Mouse (Mus musculus) limb, embryonic 15.5 days (tissue): ENCODE results near the gene Arl6ip5. TPM values are rescaled to one million over a fixed set of nuclear protein-coding genes. Genes with fewer than 3 reads are reported as not detected.

ENCODE experiments used
- ATAC-seq: fragments of 200-750 bp; cut with Nextera tagmentation; 2 replicates; pipeline ENCODE4 v1.8.0; 2017; ENCODE audit warnings: low read depth, moderate TSS enrichment; ENCODE audit not compliant: insufficient number of reproducible peaks, low FRiP score, low TSS enrichment
- H3K27ac ChIP-seq: fragments of 300-500 bp; sonication (generic); 2 replicates; pipeline ENCODE4 v1.5.1; 2015; ENCODE audit warnings: moderate library complexity, mild to moderate bottlenecking, inconsistent platforms
- H3K27me3 ChIP-seq: fragments of 300-500 bp; sonication (generic); 2 replicates; pipeline ENCODE4 v1.6.1; 2015; ENCODE audit warnings: inconsistent platforms
- H3K36me3 ChIP-seq: fragments of 300-500 bp; sonication (generic); 2 replicates; pipeline ENCODE4 v1.6.1; 2015; ENCODE audit warnings: inconsistent platforms
- H3K4me1 ChIP-seq: fragments of 300-500 bp; sonication (generic); 2 replicates; pipeline ENCODE4 v1.6.1; 2015; ENCODE audit warnings: inconsistent platforms
- H3K4me2 ChIP-seq: fragments of 300-500 bp; sonication (generic); 2 replicates; pipeline ENCODE4 v1.6.1; 2015; ENCODE audit warnings: mild to moderate bottlenecking, inconsistent platforms
- H3K4me3 ChIP-seq: fragments of 300-500 bp; sonication (generic); 2 replicates; pipeline ENCODE4 v1.5.1; 2015; ENCODE audit warnings: mild to moderate bottlenecking, inconsistent platforms
- H3K9ac ChIP-seq: fragments of 300-500 bp; sonication (generic); 2 replicates; pipeline ENCODE4 v1.6.1; 2015; ENCODE audit warnings: inconsistent platforms
- H3K9me3 ChIP-seq: fragments of 300-500 bp; sonication (generic); 2 replicates; pipeline ENCODE4 v1.6.1; 2016; ENCODE audit warnings: inconsistent platforms
- WGBS: fragments of 180-500 bp; shearing (Covaris S2); methylation state at CpG from one replicate; pipeline ENCODE4 v1.1.7; 2015; 5-methylcytosine and 5-hydroxymethylcytosine counted together
- polyA plus RNA-seq: library from polyadenylated mRNA; unstranded; fragments of >200 nt; fragmentation: Nextera tagmentation; extraction: Ambion mirVana; gene quantifications from 2 replicates; pipeline ENCODE4 v1.2.1, GENCODE M21; 2015

Arl6ip5 gene
- polyA plus RNA-seq, 1 experiment from 2014 or later: 85.2 TPM

GRCm38 (mm10) chr6:97209201-97209600 lies 1.3 kb upstream of the Arl6ip5 start:
- Histone ChIP-seq H3K9me3 (no peaks in the 10 kb centered on the region), H3K36me3 (no peaks in the 10 kb centered on the region), H3K4me3 (no peak overlapping the region), H3K27ac (no peak overlapping the region), H3K9ac (no peak overlapping the region), H3K27me3 (no peaks in the 10 kb centered on the region), H3K4me1 (peaks cover 10% of the 10 kb centered on the region; the same call in 1 of the 2 replicates), H3K4me2 (no peak overlapping the region)
- no peak for ATAC-seq
- 59% methylated on average over 3 of the region's 3 CpGs for WGBS

- Histone ChIP-seq H3K27me3 (no peaks in the 10 kb centered on the region), H3K36me3 (no peaks in the 10 kb centered on the region), H3K9me3 (no peaks in the 10 kb centered on the region), H3K4me1 (peaks cover 7% of the 10 kb centered on the region; the same call in 1 of the 2 replicates), H3K4me2 (no peak overlapping the region), H3K9ac (no peak overlapping the region), H3K27ac (no peak overlapping the region), H3K4me3 (no peak overlapping the region)
- no peak for ATAC-seq
- WGBS: 94% methylated on average over 4 of the region's 4 CpGs
Measured at GRCm38 (mm10) chr6:97209751-97210150, 738 bp upstream of the Arl6ip5 start.

GRCm38 (mm10) chr6:97210962-97211601 lies 593 bp downstream of the Arl6ip5 start:
- peak overlapping the region; percentile 67 for H3K27ac ChIP-seq
- no peaks in the 10 kb centered on the region for H3K9me3 ChIP-seq
- no peaks in the 10 kb centered on the region for H3K27me3 ChIP-seq
- 0 out of 2 replicates have a peak, but pooled peaks have one; percentile 57 for ATAC-seq
- peak overlapping the region; percentile 68 for H3K4me3 ChIP-seq
- 3% methylated on average over 22 of the region's 22 CpGs for WGBS
- peak overlapping the region; percentile 50 for H3K9ac ChIP-seq
- peak overlapping the region; percentile 76 for H3K4me2 ChIP-seq
- H3K4me1 ChIP-seq: peaks cover 7% of the 10 kb centered on the region; the same call in 1 of the 2 replicates
- no peaks in the 10 kb centered on the region; the same call in 1 of the 2 replicates for H3K36me3 ChIP-seq

- no peak for ATAC-seq
- no peak overlapping the region for H3K27ac ChIP-seq
- 60% methylated on average over 12 of the region's 12 CpGs for WGBS
- peak overlapping the region; percentile 68 for H3K4me3 ChIP-seq
- peaks cover 7% of the 10 kb centered on the region; the same call in 1 of the 2 replicates for H3K4me1 ChIP-seq
- no peaks in the 10 kb centered on the region for H3K9me3 ChIP-seq
- peak overlapping the region; percentile 76 for H3K4me2 ChIP-seq
- no peak overlapping the region for H3K9ac ChIP-seq
- H3K36me3 ChIP-seq: no peaks in the 10 kb centered on the region; the same call in 1 of the 2 replicates
- H3K27me3 ChIP-seq: no peaks in the 10 kb centered on the region
Measured at GRCm38 (mm10) chr6:97211981-97212380, 1.5 kb downstream of the Arl6ip5 start.

- Histone ChIP-seq H3K27me3 (no peaks in the 10 kb centered on the region), H3K4me3 (no peak overlapping the region), H3K4me2 (no peak overlapping the region), H3K9ac (no peak overlapping the region), H3K27ac (no peak overlapping the region), H3K4me1 (peaks cover 7% of the 10 kb centered on the region; the same call in 1 of the 2 replicates), H3K9me3 (no peaks in the 10 kb centered on the region), H3K36me3 (no peaks in the 10 kb centered on the region; the same call in 1 of the 2 replicates)
- no peak for ATAC-seq
- WGBS: 54% methylated on average over 4 of the region's 4 CpGs
Measured at GRCm38 (mm10) chr6:97216154-97216821, 5.8 kb downstream of the Arl6ip5 start.

- ATAC-seq: no peak
- peaks cover 4% of the 10 kb centered on the region; the same call in 1 of the 2 replicates for H3K36me3 ChIP-seq
- H3K4me1 ChIP-seq: peaks cover 14% of the 10 kb centered on the region; the same call in 1 of the 2 replicates
- H3K9ac ChIP-seq: no peak overlapping the region
- WGBS: 82% methylated on average over 2 of the region's 5 CpGs
- H3K9me3 ChIP-seq: no peaks in the 10 kb centered on the region
- H3K4me3 ChIP-seq: no peak overlapping the region
- H3K4me2 ChIP-seq: no peak overlapping the region
- H3K27ac ChIP-seq: no peak overlapping the region
- no peaks in the 10 kb centered on the region for H3K27me3 ChIP-seq
Measured at GRCm38 (mm10) chr6:97220672-97221071, 10.2 kb downstream of the Arl6ip5 start.

- Histone ChIP-seq H3K4me1 (peaks cover 14% of the 10 kb centered on the region; the same call in 1 of the 2 replicates), H3K27me3 (no peaks in the 10 kb centered on the region), H3K9me3 (no peaks in the 10 kb centered on the region), H3K36me3 (peaks cover 4% of the 10 kb centered on the region; the same call in 1 of the 2 replicates), H3K27ac (peak overlapping the region; percentile 19), H3K4me3 (no peak overlapping the region), H3K4me2 (no peak overlapping the region), H3K9ac (no peak overlapping the region)
- 61% methylated on average over 15 of the region's 15 CpGs for WGBS
- ATAC-seq: no peak
Measured at GRCm38 (mm10) chr6:97221205-97222025, 10.9 kb downstream of the Arl6ip5 start.

GRCm38 (mm10) chr6:97222321-97222720 lies 11.8 kb downstream of the Arl6ip5 start:
- Histone ChIP-seq H3K9ac (no peak overlapping the region), H3K4me3 (no peak overlapping the region), H3K4me2 (no peak overlapping the region), H3K36me3 (peaks cover 4% of the 10 kb centered on the region; the same call in 1 of the 2 replicates), H3K27ac (no peak overlapping the region), H3K9me3 (no peaks in the 10 kb centered on the region), H3K4me1 (peaks cover 14% of the 10 kb centered on the region; the same call in 1 of the 2 replicates), H3K27me3 (no peaks in the 10 kb centered on the region; the same call in 1 of the 2 replicates)
- WGBS: 51% methylated on average over 6 of the region's 6 CpGs
- no peak for ATAC-seq

- Histone ChIP-seq H3K4me2 (no peak overlapping the region), H3K36me3 (peaks cover 4% of the 10 kb centered on the region; the same call in 1 of the 2 replicates), H3K4me1 (peaks cover 14% of the 10 kb centered on the region; the same call in 1 of the 2 replicates), H3K9me3 (no peaks in the 10 kb centered on the region), H3K27ac (peak overlapping the region; percentile 39; the same call in 1 of the 2 replicates), H3K4me3 (no peak overlapping the region), H3K9ac (no peak overlapping the region), H3K27me3 (peaks cover under 1% of the 10 kb centered on the region; the same call in 1 of the 2 replicates)
- peak; percentile 52; the same call in 1 of the 2 replicates for ATAC-seq
- 51% methylated on average over 5 of the region's 5 CpGs for WGBS
Measured at GRCm38 (mm10) chr6:97222931-97223467, 12.5 kb downstream of the Arl6ip5 start.

GRCm38 (mm10) chr6:97223566-97223965 lies 13.1 kb downstream of the Arl6ip5 start:
- H3K27ac ChIP-seq: peak overlapping the region; percentile 23; the same call in 1 of the 2 replicates

GRCm38 (mm10) chr6:97224505-97224904 lies 14.0 kb downstream of the Arl6ip5 start:
- Histone ChIP-seq H3K9me3 (no peaks in the 10 kb centered on the region), H3K4me3 (no peak overlapping the region), H3K27me3 (peaks cover 6% of the 10 kb centered on the region; the same call in 1 of the 2 replicates), H3K4me2 (no peak overlapping the region), H3K36me3 (peaks cover 8% of the 10 kb centered on the region), H3K4me1 (peaks cover 14% of the 10 kb centered on the region; the same call in 1 of the 2 replicates), H3K9ac (no peak overlapping the region), H3K27ac (no peak overlapping the region)
- 95% methylated on average over 8 of the region's 8 CpGs for WGBS
- ATAC-seq: no peak

More at GRCm38 (mm10) chr6:97223566-97223965, 13.1 kb downstream of the Arl6ip5 start:
- Histone ChIP-seq H3K4me2 (no peak overlapping the region), H3K9ac (no peak overlapping the region), H3K4me3 (no peak overlapping the region), H3K4me1 (peaks cover 14% of the 10 kb centered on the region; the same call in 1 of the 2 replicates), H3K27me3 (peaks cover 4% of the 10 kb centered on the region; the same call in 1 of the 2 replicates), H3K36me3 (peaks cover 4% of the 10 kb centered on the region; the same call in 1 of the 2 replicates), H3K9me3 (no peaks in the 10 kb centered on the region)
- ATAC-seq: no peak
- 63% methylated on average over 4 of the region's 4 CpGs for WGBS
